Mouse (Mus musculus) heart, adult 2 months (tissue): ENCODE measurements around the gene Fsip1. TPM values are rescaled to one million over a fixed set of nuclear protein-coding genes. Genes with fewer than 3 reads are reported as not detected.

Experiments
- DNase-seq, 2 experiments: peaks; one replicate each; pipeline ENCODE4 v3.0.0; 2021
- H3K27ac ChIP-seq: fragments of 200-600 bp; 2 replicates; pipeline ENCODE4 v1.8.1; 2022
- H3K27me3 ChIP-seq: fragments of 200-500 bp; 2 replicates; pipeline ENCODE4 v1.6.1; 2012; ENCODE audit warnings: mild to moderate bottlenecking, low read length, inconsistent platforms, mixed read lengths; ENCODE audit not compliant: control insufficient read depth, insufficient read depth
- H3K36me3 ChIP-seq: fragments of 200-500 bp; 2 replicates; pipeline ENCODE4 v1.6.1; 2012; ENCODE audit warnings: low read length, inconsistent platforms; ENCODE audit not compliant: control insufficient read depth, insufficient read depth
- H3K4me1 ChIP-seq: fragments of 200-500 bp; 2 replicates; pipeline ENCODE4 v1.6.1; 2011; ENCODE audit warnings: low read length; ENCODE audit not compliant: control insufficient read depth, insufficient read depth
- H3K4me3 ChIP-seq: fragments of 200-600 bp; 2 replicates; pipeline ENCODE4 v1.8.1; 2022
- H3K79me2 ChIP-seq: fragments of 200-500 bp; replicated peaks from 2 replicates; pipeline ENCODE4 v1.6.1; 2012; ENCODE audit warnings: mild to moderate bottlenecking, inconsistent platforms, low read length, moderate library complexity, mixed read lengths; ENCODE audit not compliant: control insufficient read depth, insufficient read depth
- H3K9ac ChIP-seq: fragments of 200-500 bp; 2 replicates; pipeline ENCODE4 v1.6.1; 2012; ENCODE audit warnings: low read depth, mild to moderate bottlenecking, control low read depth, inconsistent platforms, low read length, mixed read lengths
- CTCF ChIP-seq: fragments of 200-600 bp; IDR thresholded peaks from 2 replicates; pipeline ENCODE4 v1.8.1; 2022; ENCODE audit warnings: antibody characterized with exemption, mild to moderate bottlenecking, moderate library complexity
- EP300 ChIP-seq: fragments of 200-500 bp; IDR thresholded peaks from 2 replicates; pipeline ENCODE4 v1.6.1; 2011; ENCODE audit warnings: low read depth, low read length, control low read depth; ENCODE audit not compliant: insufficient read depth
- POLR2A ChIP-seq: fragments of 200-500 bp; IDR thresholded peaks from 2 replicates; pipeline ENCODE4 v1.6.1; 2011; ENCODE audit warnings: mild to moderate bottlenecking, low read depth, low read length, control low read depth; ENCODE audit not compliant: insufficient read depth
- WGBS: fragments of 180-500 bp; shearing (Covaris S2); methylation state at CpG from one replicate; pipeline ENCODE4 v1.1.7; 2018; 5-methylcytosine and 5-hydroxymethylcytosine counted together
- intact Hi-C: fragments of 180-260 bp; cut with DNase I; formaldehyde crosslinking; loops from one replicate; pipeline ENCODE4 v1.15.1; 2025
- microRNA-seq, 2 experiments: library from miRNA; unstranded; fragments of <30 nt; microRNA quantifications; one replicate each; pipeline ENCODE4 v1.2.0; 2021
- polyA plus RNA-seq: library from polyadenylated mRNA; depleted of rRNA; stranded (reverse); fragments of >200 nt; gene quantifications from 2 replicates; pipeline ENCODE4 v1.2.3, GENCODE M21; 2012; rRNA removed
- total RNA-seq, 2 experiments: library from RNA; stranded (reverse); gene quantifications; 2 replicates each; pipeline ENCODE4 v1.2.3; 2021

Fsip1 gene
- total and polyA plus RNA-seq, 3 experiments: 0.06 TPM; not detected in 2

DNA sequence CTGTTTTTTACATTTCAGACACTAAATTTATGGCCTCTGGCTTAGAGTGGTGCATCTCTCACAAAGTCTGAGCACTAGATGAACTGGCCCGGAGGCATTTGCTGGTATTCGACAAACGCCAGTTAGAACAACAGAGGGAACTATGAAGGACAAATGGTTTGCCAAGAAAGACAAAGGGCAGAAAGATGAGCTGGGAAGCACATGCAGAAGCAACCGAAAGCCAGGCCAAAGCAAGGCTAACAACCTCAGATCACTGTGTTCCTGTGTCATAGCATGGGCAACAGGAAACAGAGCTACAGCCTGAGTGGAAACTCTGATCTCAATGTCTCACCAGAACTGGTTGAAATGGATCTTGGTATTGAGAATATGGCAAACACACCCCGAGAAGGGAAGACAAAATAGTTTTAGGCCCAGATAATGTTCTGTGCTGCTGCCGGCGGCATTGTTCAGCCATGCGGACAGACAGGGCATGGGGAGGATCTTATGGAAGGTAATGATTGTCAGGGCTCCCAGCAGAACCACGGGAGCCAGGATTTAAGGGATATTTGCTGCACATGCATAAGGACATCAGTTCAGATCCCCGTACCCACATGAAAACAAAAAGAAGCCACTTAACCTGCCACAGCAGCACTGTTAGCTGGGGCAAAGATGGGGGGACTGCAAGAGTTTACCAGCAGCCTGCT is 169.6 kb downstream of the Fsip1 start:
- no peaks in the 10 kb centered on the region for H3K36me3 ChIP-seq
- intact Hi-C loops: no loop called here
- no peak overlapping the region for H3K9ac ChIP-seq
- no peak overlapping the region for H3K27ac ChIP-seq
- no peak overlapping the region for H3K4me3 ChIP-seq
- H3K79me2 ChIP-seq: no peaks in the 10 kb centered on the region
- 76% methylated on average over 10 of the region's 10 CpGs for WGBS
- no peak for DNase-seq
- no peaks in the 10 kb centered on the region for H3K4me1 ChIP-seq
- no peak for TF ChIP-seq CTCF
- no peak for TF ChIP-seq EP300
- TF ChIP-seq POLR2A: no peak
- H3K27me3 ChIP-seq: no peaks in the 10 kb centered on the region

DNA sequence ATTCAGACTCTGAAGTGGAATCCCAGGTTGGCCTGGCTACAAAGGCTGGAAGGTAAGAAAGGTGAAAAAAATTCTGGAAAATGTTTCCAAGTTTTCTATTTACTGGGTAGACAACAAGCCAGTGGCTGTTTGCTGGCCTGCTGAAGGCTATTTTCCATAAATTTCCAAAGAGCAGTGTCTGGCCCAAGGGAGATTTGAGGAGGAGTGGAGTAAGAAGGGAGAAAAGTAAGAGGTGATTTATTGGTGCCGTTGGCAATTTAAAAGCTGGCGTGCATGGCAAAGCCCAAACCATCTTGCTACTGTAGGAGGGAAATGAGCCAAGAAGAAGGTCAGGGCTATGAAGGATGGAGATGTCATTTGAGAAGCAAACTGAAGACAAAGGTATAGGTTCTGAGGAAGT is 171.1 kb downstream of the Fsip1 start:
- no peak for DNase-seq
- TF ChIP-seq POLR2A (no peak), CTCF (no peak)
- no peak overlapping the region for H3K4me3 ChIP-seq
- no peak overlapping the region for H3K9ac ChIP-seq
- WGBS: 94% methylated on average over 2 of the region's 2 CpGs
- H3K79me2 ChIP-seq: no peaks in the 10 kb centered on the region
- intact Hi-C loops: no loop called here
- no peaks in the 10 kb centered on the region for H3K36me3 ChIP-seq
- no peak overlapping the region for H3K27ac ChIP-seq
- H3K27me3 ChIP-seq: no peaks in the 10 kb centered on the region
- no peaks in the 10 kb centered on the region for H3K4me1 ChIP-seq

DNA sequence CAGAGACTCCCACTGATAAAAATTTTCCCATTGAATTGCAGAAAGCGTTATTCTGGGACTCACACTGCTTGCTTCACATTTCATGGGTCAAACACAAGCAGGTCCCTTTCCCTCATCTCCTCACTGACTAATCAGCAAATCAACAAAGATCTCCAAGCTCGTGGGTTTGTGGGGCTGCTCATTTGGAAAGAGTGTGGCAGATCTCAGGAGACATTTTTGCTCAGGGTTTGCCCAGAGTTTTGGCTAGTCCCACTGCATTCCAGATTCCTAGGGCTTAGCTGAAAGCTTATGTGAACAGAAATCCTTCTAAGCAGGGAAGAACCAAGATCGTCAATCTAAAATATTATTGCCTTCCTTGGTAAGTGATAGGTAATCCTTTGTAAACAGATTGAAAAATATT is 172.1 kb downstream of the Fsip1 start:
- 61% methylated on average over 3 of the region's 3 CpGs for WGBS
- no peaks in the 10 kb centered on the region for H3K36me3 ChIP-seq
- H3K4me3 ChIP-seq: no peak overlapping the region
- TF ChIP-seq CTCF (no peak), POLR2A (no peak), EP300 (no peak)
- no peaks in the 10 kb centered on the region for H3K4me1 ChIP-seq
- no peak overlapping the region for H3K9ac ChIP-seq
- DNase-seq: no peak
- intact Hi-C loops: no loop called here
- no peak overlapping the region for H3K27ac ChIP-seq
- no peaks in the 10 kb centered on the region for H3K79me2 ChIP-seq
- H3K27me3 ChIP-seq: no peaks in the 10 kb centered on the region

DNA sequence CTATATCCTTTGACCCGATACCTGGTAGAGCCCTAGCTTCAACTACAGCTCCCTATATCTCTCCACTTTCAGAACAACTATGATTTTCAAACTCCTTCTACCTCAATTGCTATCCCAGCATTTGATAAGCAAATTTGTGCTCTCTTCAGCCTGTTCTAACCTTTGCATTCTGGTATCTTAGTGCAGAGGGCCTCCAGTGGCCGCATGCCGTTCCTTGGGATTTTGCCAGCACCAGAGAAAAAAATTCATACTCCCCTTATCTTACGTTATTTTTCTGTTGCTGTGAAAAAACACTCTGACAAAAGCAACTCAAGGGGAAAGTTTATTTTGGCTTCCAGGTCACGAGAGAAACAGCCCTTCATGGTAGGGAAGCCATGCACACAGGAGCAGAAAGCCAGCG is 173.1 kb downstream of the Fsip1 start:
- TF ChIP-seq EP300 (no peak), CTCF (no peak), POLR2A (no peak)
- Histone ChIP-seq H3K4me3 (no peak overlapping the region), H3K36me3 (no peaks in the 10 kb centered on the region), H3K27me3 (no peaks in the 10 kb centered on the region), H3K9ac (no peak overlapping the region), H3K4me1 (no peaks in the 10 kb centered on the region), H3K79me2 (no peaks in the 10 kb centered on the region), H3K27ac (no peak overlapping the region)
- intact Hi-C loops: no loop called here
- DNase-seq: no peak
- WGBS: 47% methylated on average over 6 of the region's 6 CpGs

DNA sequence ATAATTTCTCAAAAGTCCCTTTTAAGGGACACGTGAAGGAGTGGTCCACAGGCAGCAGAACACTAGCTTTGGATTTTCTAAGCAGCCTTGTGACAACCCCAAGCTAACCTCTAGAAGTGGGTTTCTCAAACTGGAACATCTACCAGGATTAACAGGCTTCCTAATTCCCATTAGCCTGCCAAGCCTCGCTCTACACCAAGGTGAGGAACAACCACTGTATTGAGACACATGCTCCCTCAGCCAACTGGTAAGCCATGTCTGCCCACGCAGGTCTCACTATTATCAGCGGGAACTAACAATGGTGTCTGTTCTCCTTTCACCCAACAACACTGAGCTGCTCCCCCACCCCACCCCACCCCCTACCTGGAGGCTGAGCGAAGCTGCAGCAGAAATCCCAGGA is 175.2 kb downstream of the Fsip1 start:
- 84% methylated on average over 5 of the region's 5 CpGs for WGBS
- TF ChIP-seq POLR2A (no peak), EP300 (no peak), CTCF (no peak)
- no peak overlapping the region for H3K4me3 ChIP-seq
- H3K27me3 ChIP-seq: no peaks in the 10 kb centered on the region
- H3K9ac ChIP-seq: no peak overlapping the region
- no peaks in the 10 kb centered on the region for H3K79me2 ChIP-seq
- H3K27ac ChIP-seq: no peak overlapping the region
- no peaks in the 10 kb centered on the region for H3K36me3 ChIP-seq
- DNase-seq: no peak
- no peaks in the 10 kb centered on the region for H3K4me1 ChIP-seq
- intact Hi-C loops: no loop called here

Small RNA genes lying within 50 kb of the gene (microRNA-seq; reads per million reads assigned to microRNA genes)
- gene Gm22800: 0 reads per million in 2 experiments

Other genes starting within 250 kb of the Fsip1 start
- gene Thbs1, start 145.1 kb downstream of the Fsip1 start, total RNA-seq: 10 to 100 TPM; 10.0 to 24.4 TPM
- 6.3 and 6.7 TPM in 2 replicates for gene Thbs1, start 145.1 kb downstream of the Fsip1 start, polyA plus RNA-seq
- under 1 TPM; 0.07 to 0.10 TPM for gene Gpr176, start 116.5 kb upstream of the Fsip1 start, total RNA-seq
- 0.12 and 0.23 TPM in 2 replicates for gene Gpr176, start 116.5 kb upstream of the Fsip1 start, polyA plus RNA-seq
- 1 to 10 TPM; 6.1 to 7.0 TPM for gene Eif2ak4, start 131.7 kb upstream of the Fsip1 start, total RNA-seq
- gene Eif2ak4, start 131.7 kb upstream of the Fsip1 start, polyA plus RNA-seq: 4.6 and 5.0 TPM in 2 replicates
- 100 to 1,000 TPM; 116 to 129 TPM for gene Srp14, start 222.7 kb upstream of the Fsip1 start, total RNA-seq
- gene Srp14, start 222.7 kb upstream of the Fsip1 start, polyA plus RNA-seq: 64.9 and 112 TPM in 2 replicates